Mouse (Mus musculus) MEL-GATA-1-ER (cell line): Measurements from ENCODE around the gene Sall1.

Experiments used
- DNase-seq: peaks from one replicate; pipeline ENCODE4 v3.0.0-alpha.2; 2012; ENCODE audit warnings: low read depth; ENCODE audit errors: extremely low read depth

The Sall1 gene

DNA sequence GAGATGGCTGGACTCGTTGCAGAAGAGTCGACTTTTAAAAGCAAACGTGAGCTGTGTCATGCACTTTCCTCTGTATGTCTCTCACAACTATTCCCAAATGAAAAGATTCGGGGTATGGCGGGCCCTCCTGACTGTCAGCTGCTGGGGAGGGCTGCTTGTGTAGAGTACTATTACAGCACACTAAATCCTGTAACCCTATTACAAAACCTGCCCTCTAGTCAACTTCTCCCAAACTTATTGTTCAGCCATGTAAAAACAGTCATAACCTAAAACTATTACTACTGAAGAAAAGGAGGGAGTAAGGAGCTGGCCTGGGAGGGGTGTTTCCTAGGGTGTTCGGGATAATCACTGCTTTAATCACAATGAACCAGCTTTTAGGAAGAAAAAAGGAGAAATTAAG is 4.1 kb downstream of the Sall1 start:
- DNase-seq: no peak

DNA sequence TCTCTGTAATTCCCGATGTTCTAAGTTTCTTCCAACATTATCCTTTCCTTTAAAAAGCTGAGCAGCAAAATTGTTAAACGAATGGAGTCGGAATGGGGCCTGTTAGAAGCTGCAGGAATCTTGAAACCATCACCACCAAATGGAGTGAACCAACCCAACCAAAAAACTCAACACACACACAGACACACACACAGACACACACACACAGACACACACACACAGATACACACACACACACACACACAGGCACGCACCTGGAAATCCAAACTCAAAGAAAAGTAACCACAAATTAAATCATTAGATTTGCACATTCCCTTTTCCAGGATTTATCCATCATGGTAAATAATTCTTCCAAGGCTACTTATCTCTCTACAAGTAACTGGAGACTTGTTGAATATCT is 5.0 kb downstream of the Sall1 start:
- DNase-seq: no peak

DNA sequence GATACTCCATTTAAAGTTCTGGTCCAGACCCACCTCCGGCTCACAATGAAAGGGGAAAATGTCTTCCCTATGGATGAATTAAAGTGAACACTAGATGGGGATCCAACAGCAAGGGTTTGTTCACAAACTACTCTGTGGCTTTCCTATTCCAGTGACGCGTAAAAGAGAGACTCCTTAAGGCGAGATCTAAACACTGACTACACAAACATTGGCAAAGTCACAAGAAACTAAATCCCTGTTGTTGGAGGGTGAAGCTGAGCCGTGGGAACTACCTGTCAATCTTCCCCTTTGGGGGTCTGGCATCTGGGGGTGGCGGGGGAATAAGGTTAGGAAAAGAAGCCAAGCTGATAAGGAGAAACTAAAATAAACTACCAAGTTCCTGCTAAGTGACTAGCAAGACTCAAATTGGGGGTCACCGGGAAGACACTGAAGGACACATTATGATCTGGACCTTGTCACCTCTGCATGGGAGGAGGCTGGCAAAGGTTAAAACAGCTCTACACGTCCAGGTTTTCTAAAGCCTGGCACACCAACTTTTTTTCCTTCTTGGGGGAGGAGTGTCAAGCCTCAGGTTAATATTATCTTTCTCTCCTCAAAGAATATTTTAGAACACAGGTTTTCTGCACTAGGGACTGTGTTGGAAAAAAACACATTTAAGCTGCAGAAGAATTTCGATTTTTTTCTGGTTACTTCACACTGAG is 6.3 kb downstream of the Sall1 start:
- no peak for DNase-seq

DNA sequence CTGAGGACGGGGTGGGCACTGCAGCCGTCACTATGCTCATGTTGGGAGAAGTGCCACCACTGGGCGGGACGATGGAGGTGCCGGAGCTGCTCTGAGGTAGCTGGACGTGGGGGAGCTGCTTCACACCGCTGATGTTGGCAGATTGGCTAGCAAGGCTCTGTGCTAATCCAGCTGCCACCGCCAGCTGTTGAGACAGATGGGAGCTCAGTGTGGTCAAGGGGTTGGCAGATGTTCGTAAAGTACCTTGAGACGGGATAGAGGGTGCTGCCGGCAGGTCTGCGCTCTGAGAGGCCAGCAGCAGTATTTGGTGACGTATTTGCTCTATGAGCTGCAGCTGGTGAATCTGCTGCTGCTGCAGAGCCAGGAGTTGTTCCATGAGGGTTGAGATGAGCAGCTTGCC is 11.6 kb downstream of the Sall1 start:
- DNase-seq: no peak

DNA sequence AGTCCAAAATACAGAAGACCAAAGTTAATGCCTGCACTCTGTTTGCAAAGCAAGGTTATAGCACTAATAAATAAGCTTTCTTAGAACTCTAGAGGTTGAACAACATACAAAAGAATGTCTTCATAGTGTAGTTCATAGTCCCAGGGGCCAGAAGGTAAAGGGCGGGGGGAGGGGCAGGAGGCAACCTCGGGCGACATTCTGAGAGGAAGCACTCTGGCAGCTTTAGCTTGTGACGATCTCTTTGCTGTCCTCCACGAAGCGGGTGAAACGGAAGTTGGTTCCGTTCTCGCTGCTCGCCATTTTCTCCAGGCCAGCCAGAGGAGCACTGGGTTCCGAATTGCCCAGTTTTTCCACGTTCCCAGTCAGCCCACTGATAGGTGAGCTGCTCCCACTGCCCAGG is 15.8 kb downstream of the Sall1 start:
- DNase-seq: no peak

DNA sequence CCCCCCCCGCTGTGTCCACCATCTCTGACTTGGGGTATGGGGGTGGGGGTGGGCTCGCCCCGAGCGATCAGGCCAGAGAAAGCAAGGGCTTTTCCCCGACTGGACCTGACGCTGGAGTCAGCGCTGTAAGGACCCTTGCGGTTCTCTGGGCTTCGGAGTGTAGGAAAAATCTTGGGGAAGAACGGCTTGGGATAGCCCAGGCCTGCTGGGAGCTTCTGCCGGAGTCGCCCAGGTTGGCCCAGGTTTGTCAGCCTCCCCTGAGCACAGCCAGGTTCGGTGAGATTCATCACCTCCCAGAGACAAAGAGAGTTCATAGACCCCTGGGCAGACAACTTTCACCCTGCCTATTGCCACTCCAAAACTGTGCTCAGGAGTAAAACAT is 17.8 kb downstream of the Sall1 start:
- DNase-seq: no peak

DNA sequence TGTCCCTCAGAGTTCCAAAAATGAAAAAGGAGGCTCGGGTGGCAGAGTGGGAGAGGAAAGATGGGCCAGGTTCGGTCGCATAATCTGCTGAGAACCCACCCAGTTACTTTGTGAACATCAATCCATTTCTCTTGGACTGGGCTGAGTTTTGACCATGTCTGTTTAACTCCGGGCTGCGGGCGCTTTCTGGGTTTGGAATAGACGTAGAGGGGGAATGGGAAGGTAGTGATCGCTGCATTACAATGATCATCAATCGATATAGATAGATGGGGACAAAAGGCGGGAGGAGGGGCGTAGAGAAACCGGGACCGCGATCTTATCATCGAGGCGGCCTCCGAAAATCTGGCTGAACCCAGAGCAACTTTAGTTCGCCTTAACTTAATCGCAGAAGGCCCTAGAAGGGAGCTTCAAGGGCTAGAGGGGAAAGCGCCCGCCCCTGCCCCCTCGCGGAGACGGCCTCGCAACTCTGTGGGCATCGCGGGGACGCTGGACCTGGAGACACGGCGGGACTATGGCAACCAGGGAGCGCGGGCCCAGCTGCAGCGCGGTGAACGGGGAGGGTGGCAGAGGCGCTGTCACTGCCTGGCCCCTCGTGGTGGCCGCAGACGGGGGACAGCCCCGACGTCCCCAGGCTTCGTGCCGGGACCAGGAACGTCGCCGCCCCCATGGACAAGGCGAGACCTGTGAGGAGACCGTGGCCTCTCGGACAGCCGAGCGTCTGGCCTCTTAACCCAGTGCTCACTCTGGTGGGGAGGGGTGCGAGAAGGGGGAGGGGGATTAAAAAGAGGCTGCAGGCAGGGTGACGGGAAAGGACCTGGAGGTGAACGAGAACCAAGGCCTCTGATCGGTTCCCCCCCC is 18.5 kb downstream of the Sall1 start:
- no peak for DNase-seq

DNA sequence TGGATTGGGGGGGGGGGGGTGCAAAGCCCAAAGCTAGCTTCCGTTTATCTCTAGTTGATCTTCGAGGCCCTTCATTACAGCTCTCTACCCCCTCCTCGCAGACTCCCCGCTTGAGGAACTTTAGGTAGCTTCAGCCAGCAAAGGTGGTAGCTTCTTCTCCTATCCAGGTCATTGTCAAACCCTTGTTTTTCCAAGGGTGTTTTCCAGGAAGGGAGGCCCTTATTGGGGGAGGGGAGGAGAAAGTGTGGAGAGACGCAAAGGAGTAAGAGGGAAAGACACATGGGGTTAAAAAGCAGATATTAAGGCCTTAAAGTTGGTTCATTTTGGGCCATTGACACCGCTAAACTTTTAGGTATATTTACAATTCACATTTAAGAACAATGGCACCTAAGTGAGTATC is 19.2 kb downstream of the Sall1 start:
- DNase-seq: no peak

DNA sequence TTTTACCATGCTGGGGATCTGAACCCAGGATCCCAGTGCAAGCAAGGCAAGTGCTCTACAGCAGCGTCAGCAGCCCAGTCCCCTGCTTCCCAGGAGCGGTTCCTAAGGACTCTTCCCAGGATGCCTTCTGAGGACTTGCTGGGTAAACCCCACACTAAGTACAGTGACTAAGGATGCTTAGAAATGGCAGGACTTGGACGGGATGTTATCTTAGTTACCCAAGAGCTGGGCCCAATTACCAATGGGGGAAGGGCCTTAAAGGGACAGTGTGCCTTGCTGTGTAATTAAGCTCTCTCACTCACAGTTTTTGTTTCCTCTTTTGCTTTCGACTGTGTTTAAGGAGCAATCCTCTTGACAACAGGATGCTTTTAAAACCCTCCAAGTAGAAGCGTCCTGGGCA is 22.8 kb downstream of the Sall1 start:
- DNase-seq: no peak

DNA sequence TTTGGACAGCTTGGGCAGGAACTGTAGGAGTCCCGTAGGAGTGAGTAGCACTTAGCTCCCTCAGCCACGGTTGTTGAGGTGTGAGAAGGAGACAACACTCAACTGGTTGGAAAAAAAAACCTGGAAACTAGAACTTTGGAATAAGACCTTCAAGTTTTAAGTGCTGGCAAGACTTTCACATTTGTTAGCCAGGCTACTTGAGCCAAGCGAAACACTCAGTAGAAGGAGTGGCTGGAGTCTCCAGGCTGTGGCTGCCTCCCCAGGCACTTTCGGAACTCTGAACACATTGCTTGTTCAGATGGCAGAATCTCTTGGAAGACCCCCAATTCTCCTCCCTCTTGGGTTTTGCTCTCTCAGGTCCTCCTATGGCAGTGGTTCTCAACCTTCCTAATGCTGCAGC is 26.1 kb downstream of the Sall1 start:
- no peak for DNase-seq

DNA sequence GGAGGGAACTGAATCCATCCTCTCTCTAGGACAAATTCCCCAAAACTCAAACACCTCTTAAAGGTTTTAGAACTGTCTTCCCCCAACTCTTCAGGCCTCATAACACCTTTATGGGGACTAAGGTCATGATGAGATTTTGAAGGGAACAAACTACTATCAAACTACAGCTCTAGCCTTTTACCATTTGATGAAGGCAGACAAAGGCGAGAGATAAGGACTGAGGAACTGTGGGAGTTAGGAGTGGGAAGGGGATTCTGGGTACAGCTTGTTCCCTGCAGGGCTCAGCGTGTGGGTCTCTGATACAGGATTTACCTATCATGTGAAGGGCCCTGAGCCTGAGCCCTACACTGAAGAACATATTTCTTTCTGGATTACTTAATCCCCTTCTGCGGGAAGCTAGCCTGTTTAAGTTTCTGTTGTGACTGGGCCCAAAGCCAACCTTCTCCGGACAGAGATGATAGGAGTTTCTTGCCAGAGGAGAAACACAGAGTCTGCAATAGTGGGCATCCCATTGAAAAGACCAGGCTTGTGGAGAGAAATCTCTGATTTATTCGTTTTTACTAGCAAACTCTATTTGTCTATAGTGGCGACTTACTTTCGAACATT is 27.4 kb downstream of the Sall1 start:
- no peak for DNase-seq

DNA sequence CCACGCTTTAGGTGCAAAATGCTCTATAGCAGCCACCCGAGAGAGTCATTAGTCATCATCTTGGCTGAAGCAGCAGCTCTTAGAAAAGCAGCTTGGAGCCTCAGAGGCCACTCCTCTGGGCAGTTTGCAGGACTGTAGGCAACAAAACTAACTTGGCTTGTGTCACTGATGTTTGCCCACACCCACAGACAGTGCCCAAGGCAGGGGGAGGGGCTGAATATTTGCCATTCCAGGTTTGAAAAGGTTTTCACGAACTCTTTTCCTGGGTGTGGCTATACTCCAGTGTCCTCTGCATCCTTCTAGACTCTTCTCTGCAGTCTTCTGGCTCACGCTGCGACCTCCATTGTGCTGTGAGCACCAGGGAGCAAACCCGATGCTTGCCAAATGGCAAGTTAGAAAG is 28.4 kb downstream of the Sall1 start:
- no peak for DNase-seq

DNA sequence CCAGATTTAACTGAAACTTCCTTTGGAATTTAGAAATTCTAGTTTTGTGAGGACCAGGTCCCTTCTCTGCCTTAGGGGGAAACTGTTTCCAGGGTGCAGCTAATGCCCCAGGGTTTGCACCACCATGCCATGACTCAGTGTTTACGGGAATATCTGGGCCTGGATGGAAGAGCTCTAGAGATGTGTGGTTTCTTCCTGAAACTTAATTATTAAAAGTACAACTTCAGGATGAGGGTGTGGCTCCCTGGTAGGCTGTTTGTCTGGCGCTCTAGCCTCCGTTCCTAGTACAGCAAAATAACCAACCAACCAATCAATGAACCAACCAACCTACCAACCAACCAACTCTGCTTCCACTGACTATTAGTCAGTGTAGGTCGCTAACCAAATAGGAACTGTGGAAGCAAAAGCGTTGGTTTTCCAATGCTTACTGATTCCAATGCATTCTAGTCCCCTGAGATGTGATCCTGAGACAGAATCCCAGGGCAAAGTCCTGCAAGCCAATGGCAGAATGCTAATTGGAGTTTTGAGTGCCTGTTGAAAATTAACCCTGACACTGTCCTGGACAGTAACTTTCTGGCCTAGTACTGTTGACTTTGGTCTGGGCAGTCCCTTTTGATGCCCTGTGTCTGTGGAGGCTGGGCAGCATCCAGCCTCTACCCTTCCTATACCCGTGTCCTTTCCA is 31.0 kb downstream of the Sall1 start:
- DNase-seq: no peak

DNA sequence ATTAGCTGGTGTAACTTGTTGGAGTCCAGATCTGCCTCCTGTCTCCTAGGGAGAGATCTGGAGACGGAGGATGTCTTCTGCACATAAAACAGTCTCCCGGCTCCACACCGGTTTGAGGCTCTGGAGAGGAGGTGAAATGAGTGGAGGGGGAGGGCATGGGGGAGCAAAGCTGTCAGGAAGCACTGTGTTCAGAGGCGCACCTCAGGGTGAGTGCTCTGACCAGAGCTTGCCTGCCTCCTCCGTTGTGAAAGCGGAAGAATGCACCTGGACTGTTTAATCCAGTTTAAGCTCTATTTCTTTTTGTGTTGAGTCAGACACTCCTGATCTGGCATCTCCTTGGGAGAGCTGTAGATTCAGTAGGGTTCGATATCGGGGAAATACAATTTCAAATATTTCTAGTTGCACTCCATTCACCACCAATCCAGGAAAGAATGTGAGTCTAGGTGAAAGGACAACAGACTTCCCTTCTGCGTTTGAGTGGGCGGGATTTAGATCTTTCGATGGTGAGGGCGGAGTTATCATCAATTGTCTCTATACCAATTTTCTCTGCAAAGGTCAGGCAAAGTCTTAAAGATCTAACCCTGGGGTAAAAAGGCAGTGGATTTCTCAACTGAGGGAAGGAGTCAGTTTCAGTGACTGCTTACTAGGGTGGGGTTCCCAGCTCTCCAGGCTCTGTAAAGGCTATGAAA is 31.8 kb downstream of the Sall1 start:
- DNase-seq: no peak

DNA sequence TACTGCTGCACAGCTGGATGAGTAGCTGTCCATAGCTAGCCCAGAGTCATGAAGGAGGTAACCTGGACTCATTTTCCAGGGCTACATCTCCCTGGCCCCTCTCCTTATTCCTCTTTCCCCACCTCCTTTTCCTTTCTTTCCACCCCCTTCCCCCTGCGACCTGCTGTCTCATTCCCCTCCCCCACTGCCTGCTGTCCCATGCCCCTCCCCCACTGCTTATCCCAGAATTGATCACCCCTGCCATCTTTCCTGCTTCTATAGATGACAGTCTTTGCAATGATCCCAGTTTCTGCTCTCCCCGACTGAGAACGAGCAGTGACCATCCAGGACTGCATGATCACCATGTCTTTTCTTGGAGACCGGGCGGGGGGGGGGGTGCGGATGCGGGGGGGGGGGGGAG is 35.2 kb downstream of the Sall1 start:
- DNase-seq: no peak

DNA sequence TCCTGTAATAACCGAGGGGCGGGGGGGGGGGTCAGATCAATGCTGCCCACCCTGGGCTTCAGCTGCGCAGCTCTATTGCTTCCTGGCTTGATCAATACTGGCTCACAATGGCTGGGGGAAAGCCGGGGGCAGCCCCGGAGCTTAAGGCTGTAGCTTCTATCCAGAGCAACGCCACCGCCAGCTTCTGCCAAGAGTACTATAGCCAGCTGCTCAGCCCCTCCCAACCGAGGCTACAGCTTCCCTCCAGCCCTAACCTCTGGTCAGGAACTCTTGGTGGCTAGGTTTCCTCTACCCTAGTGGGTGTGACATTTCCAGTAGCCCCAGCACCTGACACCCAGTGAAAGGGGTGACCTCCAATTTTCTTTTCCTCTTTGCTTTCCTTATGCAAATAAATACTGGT is 36.8 kb downstream of the Sall1 start:
- DNase-seq: no peak

DNA sequence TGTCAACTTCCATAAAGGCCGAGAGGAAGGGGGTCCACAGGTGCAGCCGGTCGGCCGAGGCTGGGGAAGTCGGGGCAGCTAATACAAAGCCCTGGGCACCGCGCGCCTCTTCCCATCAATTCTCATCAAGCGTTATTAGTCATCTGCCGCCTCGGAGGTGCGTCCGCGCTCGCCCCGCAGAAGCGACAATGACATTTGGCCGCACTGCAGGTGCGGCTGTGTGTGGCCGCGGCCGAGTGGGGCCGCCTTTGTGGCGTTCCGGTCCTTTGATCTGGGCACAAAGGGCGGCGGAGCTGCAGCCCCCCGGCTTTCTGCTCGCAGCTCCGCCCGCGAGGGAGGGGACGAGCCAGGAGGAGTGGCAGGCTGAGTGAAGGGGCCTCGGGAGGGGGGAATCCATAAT is 37.5 kb downstream of the Sall1 start:
- DNase-seq: no peak

DNA sequence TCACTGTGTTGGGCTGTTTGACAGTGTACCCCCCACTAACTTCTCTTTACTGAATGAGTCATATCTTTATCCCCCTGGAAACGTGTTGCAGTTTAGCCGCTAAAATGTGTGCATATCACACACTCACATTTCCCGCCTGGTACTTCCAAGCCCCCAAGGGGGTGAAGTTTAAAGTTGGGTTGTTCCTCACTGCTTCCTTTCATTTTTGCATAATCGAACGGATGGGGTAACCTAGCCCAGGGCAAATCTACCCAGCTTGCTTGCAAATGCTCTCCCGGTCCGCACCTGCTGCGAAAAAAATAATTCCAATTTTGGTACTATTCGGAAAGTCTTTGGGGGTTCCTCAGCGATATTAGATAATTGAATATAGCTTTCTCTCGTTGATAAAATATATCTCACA is 38.2 kb downstream of the Sall1 start:
- no peak for DNase-seq

DNA sequence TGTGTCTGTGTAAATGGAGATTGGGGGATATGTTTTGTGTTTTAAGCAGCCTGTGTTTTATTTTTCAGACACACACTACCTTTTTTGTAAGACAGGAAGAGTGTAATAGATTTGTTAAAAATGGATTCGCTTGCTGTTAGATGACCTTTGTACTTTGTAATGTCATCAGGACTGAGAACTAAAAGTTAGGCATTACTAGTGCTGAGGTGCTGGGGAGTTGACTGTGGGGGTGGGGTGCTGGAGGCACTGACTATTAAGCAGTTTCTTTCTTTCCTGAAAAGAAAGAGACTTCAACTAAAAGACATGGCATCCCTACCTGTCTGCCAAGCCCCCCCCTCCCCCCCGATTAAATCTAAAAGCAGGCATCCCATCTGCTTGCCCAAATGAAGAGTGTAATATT is 39.9 kb downstream of the Sall1 start:
- DNase-seq: no peak

DNA sequence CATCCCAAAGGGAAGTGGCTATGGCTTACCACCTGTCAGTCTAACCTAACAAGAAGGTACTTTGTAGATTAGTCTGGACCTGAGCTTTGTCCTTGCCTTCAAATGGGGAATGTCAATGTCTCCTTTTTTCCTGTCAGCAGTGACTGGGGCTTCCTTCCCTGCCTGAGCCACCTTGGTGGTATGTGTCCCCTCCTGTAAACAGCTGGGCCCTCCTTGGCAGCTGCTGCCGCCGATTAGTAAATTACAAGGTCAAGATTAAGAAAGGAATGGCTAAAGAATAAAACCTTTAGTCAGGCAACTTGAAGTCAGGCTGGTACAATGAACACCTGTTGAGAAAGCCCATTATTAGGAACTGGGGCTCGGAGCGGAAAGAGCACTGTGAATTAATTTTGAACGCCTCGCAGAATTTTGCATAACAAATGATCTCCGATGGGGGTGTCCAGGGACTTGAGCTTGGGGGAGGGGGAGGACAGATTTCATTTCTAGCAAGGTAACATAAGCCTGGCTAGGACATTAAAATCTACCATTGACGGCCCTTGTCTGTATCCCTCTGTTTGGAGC is 40.5 kb downstream of the Sall1 start:
- DNase-seq: no peak

DNA sequence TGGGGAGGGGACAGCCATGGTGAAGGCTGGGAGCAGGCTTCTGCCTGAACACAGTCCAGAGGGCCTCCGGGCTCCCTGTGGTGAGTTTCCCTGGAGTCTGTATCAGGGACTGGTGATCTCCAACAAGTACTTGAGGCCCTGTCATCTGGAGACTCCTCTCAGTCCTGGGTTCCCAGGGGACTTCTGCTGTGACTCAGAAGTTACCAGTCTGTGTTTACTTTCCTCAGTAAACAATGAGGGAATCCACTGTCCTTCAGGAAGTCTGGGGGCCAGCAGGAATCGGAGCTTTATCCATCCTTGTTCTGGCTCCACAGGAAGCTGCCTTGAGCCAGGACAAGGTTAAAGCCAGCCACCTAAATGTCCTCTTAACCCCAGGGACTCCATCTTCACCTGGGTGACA is 41.8 kb downstream of the Sall1 start:
- DNase-seq: no peak
